Mouse (Mus musculus) embryo, embryonic 11.5 days (tissue): ENCODE data around the gene Ctrc.
"Not testable (repeated sequence)": the region's sequence is repeated elsewhere in the genome, so short reads cannot be mapped to it uniquely, and the experiment has no call there.

Experiments
- DNase-seq: peaks from one replicate; pipeline ENCODE4 v3.0.0-alpha.2; 2012; ENCODE audit warnings: low read depth, low spot score

Ctrc gene

DNA sequence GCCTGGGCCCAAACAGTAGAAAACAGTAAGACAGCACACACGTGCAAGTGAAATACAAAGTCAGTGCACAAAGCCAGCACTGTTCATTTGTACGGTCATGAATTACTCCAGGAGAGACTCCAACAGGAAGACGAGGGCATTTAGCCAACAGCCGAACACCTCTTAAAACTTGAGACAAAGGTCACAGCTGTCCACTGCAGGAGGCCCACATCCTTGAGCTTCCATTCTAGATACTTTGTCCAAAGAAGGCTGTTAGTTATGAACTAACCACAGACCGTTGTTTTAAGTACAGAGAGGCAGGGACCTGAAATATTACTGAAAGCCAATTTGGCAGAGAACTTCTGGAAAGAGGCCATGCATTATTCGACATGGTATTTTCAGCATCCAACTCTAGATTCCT, 59.1 kb downstream of the Ctrc start:
- no peak for DNase-seq

GRCm38 (mm10) chr4:141786141-141786540, 60.0 kb downstream of the Ctrc start:
- DNase-seq: no peak

GRCm38 (mm10) chr4:141784835-141785234, 61.3 kb downstream of the Ctrc start:
- DNase-seq: no peak

DNA sequence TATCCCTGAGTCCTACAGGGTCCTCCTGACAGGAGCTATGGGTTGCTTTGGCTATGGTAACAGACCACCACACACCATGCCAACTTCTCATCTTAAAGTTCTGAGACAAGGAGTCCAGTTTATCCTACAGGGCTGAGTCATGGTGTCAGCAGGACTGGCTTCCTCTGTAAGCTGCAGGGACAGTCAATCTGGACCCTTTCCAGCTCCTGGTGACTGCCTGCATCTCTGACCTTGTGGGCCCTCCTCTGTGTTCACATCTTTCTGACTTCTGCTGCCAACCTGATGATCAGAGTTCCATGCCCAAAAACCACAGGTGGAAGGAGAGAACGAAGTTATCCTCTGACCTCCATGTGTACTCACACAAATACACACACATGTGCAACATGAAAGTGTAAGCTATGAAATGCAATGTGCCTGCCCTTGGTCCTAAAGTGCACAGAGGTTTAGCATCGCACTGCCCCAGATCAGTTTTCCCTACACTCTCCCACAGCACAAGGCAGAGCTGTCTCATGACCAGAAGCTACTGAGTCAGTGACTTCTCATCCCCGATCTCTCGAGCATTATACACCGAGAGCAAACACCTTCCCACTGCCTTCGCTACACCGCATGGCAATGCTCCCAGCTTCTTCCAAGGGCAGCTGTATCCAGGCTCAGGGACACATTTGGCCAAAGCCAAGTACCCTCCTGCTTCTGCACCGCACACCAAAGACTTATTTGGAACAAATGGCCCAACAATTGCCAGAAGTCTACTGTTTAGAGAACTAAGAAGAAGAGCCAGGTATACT, 64.8 kb downstream of the Ctrc start:
- no peak for DNase-seq

DNA sequence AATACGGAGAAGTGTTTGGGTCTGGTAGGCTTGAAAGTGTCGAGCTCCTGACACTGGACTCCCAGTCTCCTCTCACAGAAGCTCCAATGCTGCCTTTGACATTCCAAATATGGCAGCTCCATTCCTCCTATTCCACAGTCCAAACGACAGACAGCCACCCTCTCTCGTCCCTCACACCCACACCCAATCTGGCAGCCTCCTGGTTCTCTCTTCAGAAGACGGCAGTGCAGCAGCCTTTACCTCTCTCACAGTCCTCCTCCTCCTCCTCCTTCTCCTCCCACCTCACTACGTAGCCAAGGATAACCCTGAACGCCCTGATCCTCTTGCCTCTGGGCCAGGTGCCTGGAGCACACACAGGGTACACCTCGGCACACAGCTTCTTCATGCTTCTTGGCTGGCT, 66.3 kb downstream of the Ctrc start:
- no peak for DNase-seq

- not testable (repeated sequence) for DNase-seq
These were observed 73.1 kb downstream of the Ctrc start for GRCm38 (mm10) chr4:141773019-141773418.

DNA sequence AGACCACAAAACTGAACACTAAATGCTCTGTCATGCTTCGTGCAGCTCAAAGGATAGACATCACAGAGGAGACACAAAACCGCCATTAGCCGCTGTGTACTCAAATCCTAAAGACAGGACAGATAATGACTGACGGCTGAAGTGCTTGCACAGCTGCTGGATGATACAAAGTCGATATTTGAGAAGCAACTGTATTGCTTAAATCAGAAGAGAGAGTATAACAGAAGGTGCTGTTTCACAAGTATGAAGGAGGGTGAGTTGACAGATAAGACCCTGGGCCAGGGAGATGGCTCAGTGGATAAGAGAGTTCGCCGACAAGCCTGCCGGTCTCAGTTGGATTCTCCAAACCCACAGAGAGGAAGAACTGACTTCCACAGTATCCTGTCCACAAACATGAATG, 74.3 kb downstream of the Ctrc start:
- DNase-seq: no peak

DNA sequence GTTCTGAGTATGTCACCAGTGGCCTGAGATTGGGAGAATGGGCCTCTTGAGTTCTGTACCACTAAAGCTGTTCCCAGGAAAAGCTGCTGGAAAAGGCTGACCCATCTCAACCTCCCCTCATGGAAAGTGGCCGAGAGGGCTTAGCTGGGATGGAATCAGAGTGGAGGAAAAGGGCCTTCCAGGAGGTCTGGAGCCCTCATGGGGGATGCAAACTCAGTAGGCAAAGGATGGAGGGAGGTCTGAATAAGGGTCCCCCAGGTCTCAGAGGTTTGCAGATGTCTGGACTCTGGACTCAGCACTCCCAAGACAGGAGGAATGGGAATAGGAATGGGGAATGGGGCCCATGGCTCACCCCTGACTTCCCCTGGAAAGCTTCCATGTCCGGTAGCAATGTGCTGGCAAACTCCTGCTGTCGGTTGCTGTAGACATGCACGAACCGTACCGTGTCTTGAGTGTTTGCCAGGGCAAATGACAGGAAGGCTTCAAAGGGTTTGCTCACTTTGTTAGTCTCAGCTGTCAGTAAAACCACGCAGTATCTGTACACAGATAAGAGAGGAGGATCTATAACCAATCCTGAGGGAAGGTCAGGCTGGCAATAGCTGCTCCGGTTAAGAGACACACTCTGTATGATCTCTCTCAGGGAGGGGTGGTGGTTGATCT, 76.5 kb downstream of the Ctrc start:
- no peak for DNase-seq

- no peak for DNase-seq
These were observed 78.7 kb downstream of the Ctrc start for GRCm38 (mm10) chr4:141767353-141768036.

- no peak for DNase-seq
These were observed 79.3 kb downstream of the Ctrc start for GRCm38 (mm10) chr4:141766668-141767352.

DNA sequence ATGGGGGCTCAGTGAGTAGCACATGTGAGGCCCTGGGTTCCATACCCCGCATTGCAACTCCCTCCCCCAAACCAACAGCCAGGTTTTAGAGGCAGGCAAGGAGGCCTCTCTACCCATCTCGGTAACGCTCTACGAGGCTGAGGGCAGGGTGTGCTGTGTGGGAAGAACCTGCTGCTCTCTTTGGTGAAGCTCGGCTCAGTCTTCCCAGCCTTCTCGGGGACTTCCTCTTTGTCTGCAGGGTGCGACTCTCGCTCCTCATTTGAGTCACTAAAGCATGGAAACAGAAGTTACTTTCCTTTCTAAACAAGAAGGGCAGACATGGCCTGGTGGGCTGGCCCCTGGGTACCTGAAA, 79.9 kb downstream of the Ctrc start:
- no peak for DNase-seq

- no peak for DNase-seq
These were observed 81.2 kb downstream of the Ctrc start for GRCm38 (mm10) chr4:141765008-141765407.
